Mouse (Mus musculus) megakaryocyte progenitor cell, adult 5-6 weeks (primary cell): ENCODE data around the gene Gm10197. TPM values are rescaled to one million over a fixed set of nuclear protein-coding genes. Genes with fewer than 3 reads are reported as not detected.
"Not testable (repeated sequence)": the region's sequence is repeated elsewhere in the genome, so short reads cannot be mapped to it uniquely, and the experiment has no call there.

Experiments used
- ATAC-seq: replicated peaks from 2 replicates; pipeline ENCODE4 v1.8.0; 2016; ENCODE audit warnings: mild to moderate bottlenecking, moderate TSS enrichment, inconsistent platforms; ENCODE audit not compliant: poor library complexity
- total RNA-seq, 2 experiments: library from RNA; stranded (forward) in 1 of 2; stranded (reverse) in 1 of 2; fragments of 157-497, 149-512 nt in 1 of 2; fragments of 200-1000 nt in 1 of 2; gene quantifications; 2 replicates each; pipeline versions ENCODE4 v1.2.3 to v1.2.4; 2015 to 2017

Gene Gm10197
- total RNA-seq (2015) (not detected in 2 replicates), total RNA-seq (2017) (not detected in 2 replicates)

DNA sequence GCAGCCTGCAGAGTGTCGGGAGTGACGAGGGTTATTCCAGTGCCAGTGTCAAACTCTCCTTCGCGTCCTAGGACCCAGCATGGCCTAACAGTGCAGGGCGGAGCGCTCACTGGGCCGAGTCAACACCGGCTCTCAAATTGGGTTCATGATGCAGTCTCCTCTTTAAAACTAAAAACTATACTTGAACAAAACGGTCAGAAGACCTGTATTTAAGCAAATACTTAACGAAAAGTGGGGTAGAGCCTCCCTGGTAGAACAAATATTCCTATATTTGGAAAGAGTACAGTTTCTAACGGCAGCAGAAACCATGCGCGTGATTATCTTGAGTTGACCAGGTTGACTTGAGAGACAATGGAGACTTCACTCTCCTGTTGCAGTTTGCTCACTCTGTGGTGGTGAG is at the start of gene Gm10197:
Gm10197 (minus strand) TSS at position 101 of the 400 bp plus-strand sequence.
- no peak for ATAC-seq

DNA sequence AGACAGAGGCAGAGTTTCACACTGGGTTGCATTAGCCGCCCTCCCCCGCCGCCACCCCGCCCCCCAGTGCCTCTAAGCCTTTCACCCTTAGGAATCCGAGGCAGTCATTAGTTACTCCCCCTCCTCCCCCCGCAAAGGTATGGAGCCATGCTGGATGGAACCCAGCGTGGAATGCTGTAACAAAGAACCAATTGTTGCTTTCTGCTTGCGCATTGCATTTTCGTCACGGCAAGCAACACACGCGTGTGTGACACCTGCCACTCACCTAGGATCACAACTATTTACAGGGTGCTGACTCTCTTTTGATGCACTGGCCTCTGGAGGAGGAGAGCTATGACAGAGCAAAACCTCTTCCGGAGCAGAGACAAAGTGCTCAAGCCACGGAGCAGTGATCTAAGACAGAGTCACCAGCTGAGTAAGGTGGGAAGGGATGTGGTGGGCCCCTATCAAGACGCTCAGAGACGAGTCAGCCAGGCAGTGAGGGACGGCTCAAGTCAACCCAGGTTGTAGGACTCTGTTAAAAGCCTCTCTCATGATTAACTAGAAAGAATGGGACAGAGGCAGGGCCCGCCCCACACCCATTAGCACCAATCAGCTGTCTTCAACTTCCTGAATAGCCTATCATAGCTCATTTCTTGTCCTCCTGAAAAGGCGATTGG is 49.5 kb upstream of the Gm10197 start:
- ATAC-seq = peak; percentile 65

DNA sequence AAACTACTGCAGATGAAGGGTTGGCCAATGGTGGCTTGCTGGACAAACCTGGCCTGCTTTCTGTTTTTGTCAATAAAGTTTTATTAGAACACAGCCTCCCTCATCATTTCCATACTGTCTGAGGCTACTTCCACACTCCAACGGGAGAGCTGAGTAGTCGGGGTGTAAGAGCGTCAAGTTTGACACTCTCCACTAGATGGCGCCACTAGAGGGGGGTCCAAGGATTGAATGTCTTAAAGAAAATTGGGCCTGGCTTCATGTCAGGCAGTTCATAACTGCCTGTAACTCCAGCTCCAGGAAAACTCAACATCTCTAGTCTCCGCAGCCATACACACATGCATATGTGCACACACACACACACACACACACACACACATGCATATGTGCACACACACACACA is 48.3 kb upstream of the Gm10197 start:
- ATAC-seq = peak; percentile 39

DNA sequence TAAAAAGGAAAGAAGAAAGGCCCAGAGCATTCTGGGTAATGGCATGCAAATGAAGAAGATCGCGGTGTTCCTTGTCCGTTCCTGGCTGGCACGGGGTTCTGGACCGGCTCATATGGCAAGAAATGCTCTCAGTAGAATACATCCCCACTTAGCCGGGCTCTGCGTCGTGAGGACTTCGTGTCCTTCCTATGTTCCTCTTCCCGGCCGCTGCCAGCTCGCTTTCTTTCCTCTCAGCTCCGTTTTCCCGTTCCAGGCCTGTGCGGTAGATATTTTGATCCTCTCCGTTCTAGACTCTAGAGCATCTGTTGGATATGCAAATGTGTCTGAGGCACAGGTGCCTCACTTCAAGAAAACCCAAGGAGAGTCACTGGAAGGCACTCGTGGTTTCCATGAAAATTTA is 43.6 kb upstream of the Gm10197 start:
- ATAC-seq = no peak

DNA sequence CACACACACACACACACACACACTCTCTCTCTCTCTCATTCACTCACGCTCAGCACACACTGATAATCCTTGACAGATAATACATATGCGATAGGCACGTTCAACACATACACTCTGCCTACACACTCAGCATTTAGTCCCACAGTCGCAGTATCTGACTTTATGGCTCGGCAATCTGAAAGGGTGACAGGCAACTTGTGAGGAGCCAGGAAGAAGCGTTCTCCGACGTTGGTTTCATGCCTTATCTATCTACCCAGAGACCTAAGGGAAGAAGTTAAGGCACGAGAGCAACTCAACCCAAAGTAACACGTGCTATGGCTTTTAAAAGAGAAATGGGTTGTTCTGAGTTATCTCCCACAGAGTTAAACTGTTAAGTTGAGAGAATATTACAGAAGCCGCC is 43.1 kb upstream of the Gm10197 start:
- ATAC-seq = peak; percentile 80

DNA sequence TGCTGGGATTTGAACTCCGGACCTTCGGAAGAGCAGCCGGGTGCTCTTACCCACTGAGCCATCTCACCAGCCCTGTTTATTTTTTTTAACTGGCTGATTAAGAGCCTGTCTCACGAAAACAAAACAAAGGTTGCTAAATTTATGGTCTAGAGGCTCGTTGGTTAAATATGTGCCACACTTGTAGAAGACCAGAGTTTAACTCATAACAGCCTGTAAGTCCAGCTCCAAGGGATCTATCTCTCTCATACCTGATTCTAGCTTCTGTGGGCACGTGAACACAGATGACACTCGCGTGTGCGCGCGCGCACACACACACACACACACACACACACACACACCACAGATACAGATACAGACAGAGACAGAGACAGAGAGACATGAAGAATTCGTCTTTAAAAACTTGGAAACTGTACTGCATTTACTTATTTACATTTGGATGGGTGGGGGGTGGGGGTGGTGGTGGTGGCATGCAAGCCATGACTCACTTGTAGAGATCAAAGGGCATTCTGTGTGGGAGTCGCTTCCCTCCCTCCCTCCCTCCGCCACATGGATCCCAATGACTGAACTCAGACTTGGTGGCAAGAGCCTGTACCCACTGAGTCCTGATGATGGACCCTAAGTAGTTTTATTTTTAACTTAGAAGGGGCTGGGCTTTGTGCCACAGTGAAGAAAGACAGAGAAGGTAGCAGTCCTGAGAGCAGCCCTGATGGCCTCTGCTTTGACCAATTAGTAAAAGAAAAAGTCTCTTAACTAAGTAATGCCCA is 42.2 kb upstream of the Gm10197 start:
- no peak for ATAC-seq

DNA sequence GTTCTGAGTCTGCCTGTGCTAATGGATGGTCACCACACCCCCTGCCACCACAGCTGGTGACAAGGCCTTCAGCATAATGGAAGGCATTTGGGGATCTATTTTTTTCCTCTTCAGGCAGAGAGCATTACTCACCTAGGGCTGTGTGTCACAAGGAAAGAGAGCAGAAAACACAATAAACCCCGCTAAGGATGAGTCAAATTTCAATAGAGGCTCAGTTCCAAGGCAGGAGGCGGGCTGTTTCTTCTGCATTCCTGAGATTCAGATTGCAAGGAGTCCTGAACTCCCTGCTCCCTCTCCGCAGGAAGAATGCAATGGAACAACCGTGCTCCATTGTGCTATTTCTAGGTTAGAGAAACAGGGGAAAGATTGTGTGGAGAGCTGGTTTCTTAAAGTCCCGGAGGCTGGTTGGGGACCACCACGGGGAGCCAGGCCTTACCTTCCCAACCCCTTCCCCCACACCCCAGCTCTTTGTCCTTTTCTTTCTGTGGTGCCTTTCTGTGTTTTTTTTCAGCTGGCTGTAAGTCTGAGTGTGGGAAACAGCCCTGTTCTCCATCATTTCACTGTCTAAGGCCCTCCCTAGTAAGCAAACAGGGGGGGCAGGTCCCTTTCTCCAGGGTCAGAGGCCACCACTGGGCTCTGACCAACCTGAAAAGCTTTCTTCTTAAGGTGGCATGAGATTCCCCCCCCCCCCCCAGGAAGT is 40.7 kb upstream of the Gm10197 start:
- ATAC-seq = no peak

DNA sequence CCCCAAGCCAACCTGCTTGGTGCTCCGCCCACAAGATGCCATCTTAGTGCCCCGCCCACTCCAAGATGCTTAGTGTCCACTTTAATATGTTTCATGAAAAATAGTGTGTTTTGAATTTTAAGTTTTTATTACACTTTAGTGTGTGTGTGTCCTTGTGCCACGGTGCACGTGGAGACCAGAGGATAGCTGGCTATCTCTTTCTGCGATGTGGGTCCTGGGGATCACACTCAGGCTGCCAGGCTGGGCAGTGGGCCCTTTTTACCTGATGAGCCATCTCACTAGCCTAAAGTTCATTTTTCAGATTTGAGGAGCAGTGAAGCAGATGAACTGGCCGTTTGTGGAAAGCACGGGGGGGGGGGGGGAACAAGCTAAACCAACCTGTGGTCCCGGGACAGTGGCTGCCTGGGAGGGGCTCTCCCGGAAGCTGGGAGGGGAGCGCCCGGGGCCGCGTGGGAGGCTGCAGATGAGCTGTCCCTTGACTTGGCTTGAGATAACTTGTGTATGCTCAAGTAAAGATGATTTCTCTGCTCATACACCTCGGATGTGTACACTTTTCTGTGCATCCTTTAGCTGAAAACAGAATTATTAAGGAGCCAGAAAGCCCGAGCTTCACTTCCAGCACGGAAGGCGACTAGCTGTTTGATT is 38.2 kb upstream of the Gm10197 start:
- no peak for ATAC-seq

DNA sequence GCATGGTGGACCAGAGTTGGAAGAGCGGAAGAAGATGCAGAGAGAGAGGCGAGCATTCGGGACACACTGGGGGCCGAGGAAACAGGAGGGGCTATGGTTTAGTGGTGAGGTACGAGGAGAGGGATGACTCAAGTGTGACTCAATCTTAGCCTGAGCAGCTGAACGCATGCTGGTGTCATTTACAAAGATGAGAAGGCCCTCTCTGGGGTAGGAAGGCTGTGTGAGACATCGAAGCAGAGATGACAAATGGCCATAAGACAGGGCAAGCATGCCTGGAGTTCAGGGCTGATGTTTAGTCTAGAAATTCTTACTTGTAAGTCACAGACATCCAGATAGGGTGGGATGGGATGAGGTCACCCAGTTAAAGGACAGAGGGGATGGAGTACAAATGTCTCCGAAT is 36.8 kb upstream of the Gm10197 start:
- no peak for ATAC-seq

DNA sequence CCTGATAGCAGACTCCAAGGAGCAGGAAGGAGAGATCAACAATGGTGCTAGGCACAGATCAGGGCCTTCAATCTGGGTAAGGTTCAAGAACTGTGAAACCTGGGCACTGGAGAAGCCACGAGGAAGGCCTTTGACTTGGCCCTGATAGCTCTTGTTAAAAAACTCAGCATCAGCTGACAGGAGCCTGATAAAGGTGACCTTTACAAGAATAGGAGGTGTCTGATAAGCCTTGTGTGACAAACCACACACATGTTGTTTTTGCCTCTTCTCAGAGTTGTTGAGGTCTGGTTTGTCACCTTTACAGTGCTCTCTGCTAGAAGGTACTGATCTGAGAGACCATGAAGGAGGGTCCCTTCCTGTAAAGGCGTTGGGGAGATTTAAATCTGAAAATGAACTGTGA is 35.8 kb upstream of the Gm10197 start:
- no peak for ATAC-seq

DNA sequence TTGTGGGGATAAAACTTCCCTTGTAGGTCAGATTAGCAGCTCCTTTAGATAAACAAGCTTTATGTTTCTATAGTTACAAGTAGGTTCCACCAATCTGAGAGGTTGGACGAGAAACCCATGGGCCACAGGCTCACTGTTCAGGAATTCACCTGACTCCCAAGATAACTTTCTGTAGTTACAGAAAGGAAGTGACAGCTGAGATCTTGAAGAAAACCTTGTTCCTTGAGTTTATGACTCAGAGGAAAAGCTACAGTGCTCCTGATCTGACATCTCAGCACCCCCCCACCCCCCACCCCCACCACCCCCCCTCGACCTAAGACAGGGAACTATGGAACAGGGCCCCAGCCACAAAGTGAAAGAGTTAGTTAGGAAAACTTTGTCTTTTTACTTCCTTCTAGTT is 34.2 kb upstream of the Gm10197 start:
- ATAC-seq = no peak

DNA sequence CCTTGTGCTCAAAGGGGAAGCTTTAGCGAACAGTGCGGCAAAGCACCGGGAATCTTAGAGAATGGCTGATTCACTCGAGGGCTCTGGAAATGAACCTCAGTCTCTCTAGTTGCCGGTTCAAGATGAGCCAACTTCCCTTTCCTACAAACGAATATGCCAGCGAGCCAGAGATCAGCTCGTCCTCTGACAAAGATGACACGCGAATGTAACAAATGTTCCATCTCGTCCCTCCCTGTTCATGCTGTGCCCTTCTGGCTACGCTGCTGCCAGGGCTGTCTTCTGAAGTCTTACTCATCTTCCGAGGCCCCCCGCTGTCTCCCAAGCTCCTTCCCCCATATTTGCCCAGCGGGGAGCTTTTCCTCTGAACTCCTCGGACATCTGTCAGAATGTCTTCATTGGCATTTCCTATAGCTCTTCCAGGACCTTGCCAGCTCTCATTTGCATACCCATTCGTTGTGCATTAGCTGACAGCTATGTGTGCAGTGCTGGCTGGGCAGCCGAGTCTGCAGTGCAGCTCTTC is 33.3 kb upstream of the Gm10197 start:
- ATAC-seq = no peak

DNA sequence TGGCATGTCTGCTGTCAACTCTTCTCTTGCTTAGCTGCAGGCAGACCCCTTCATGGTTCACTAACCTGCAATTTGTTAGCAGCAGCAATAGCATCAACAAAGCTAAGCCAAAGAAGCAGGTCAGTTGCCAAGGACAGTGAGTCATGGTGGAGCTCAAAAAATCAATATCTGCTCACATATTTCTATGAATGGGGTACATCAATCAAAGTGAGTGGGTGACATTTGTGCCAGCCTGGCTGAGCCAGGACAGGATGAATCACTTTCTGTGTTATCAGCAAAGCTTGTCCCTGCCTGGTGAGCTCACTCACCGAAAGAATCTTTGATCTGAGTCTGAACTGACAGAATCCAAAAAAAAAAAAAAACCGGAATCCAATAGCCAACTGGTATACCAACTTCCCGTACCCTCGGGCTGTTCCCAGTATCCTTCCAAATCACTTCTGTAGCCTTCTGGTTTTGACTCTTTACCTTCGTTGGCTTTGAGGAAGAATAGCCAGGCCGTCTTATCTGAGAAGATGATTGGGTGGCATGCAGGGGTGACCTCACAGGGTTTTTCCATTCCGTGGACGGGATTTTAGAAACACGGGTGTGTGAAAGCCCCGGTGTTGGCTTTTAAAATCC is 32.8 kb upstream of the Gm10197 start:
- no peak for ATAC-seq

DNA sequence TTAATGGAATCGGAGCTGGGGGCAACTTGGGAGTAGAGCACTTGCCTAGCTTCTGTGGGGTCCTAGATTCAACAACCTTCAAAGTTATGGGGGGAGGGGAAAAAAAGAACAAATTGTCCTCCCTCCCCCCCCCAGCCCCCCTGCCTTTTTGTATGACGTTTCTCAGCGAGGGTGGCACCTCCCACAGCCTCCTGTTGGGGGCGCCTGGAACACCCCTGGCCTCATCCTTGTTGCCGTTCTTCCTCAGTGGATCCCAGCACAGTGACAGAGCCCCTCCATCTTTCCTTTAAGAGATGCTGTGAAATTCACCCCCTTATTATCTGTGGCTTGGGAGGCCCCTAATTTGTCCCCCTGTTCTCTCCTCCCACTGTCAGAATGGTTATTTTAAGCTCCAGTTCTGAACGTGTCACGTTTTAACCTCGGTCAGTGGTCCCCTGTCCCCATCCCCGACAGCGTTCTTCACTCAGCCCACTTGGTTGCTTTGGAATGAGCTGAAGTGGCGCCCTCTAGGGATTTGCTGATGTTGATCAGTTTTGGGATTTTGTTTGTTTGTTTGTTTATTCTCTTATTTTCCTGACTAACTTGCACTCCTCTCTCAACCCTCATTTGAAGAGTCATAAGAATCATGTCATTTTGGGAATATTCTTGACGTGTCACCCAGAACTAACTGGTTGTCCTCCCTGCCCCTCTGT is 31.3 kb upstream of the Gm10197 start:
- no peak for ATAC-seq

DNA sequence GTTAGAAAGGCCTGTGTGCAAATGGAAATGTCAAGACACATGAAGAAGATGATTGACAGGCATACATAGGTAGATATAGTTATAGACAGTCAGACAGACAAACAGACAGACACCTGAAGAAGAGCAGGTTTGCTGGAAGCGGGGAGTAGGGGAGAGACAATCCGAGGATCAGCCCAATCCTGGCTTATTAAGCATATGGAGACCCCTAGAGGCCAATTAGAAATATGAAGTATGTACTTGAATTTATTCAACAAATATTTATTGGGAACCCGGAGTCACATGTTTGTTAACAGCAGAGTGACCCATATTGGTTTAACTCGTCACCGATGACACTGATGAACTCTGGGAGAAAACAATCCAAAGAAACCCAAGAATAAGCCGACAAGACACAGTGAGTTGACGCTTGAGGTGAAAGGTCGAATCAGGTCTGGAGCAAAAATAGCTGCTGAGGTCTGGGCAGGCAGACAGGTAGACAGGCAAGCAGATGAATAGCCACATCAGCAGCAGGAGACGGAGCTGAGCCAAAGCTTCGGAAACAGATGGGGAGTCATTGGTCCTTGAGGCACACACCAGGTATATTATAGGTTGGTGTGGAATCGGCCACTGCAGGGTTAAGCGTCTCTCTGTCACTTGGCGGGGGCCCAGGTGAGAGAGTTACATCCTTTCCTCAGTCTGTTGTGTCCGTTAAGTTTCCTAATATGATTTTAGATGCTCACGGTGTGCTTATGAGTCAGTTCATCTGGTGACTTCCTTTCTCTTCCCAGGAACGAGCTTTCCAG is 29.0 kb upstream of the Gm10197 start:
- 0 out of 2 replicates have a peak, but pooled peaks have one; percentile 30 for ATAC-seq

DNA sequence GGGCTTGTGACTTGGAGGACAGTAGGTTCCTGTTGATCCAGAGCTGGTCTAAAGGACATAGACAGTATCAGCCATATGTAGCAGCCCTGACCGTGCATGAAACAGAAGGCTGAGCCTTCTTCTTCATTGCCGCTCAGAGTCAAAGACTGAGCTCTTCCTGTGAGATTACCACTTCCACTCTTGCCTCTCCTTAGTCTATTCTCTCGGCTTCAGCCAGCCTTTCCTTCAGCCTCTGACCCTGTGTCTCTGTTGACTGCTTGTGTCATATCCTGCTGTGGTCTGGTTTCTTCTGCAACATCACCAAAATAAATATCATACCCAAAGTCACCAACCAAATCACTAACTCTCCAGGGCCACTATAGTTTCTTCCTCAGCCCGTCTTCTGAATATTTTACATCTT is 27.6 kb upstream of the Gm10197 start:
- peak; percentile 52 for ATAC-seq

DNA sequence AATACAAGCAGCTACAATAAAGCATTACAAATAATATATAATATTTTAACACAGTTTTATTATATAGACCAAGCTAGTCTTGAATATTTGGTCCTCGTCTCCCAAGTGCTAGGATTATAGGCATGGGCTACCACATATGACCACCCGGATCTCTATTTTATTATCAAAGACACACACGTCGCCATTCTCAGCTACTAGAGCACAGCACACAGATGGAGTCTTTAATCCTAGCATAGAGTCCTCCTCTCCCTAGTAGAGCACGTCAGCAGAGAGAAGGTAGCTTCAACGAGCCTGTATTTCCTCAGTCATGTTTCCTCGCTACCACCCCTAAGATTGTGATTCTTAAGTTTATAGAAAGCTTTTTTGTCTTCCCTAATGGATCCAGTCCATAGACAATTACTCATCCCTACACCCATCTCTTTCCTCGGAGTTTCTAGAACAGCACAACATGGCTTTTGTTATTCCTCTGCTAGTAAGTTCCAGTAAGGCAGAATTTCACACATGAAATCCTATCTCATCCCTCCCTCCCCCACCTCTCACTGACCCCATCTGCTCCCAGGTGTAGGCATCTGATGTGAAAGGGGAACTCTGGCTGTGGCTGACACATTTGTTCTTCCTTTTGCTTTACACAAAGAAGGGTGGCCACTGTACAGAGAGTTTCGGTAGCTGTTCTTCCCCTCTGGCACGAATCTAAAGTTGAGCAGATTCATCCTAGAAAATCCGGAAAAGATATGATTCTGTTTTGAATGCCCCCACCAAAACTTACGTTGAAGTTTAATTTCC is 26.1 kb upstream of the Gm10197 start:
- ATAC-seq = 0 out of 2 replicates have a peak, but pooled peaks have one; percentile 27

DNA sequence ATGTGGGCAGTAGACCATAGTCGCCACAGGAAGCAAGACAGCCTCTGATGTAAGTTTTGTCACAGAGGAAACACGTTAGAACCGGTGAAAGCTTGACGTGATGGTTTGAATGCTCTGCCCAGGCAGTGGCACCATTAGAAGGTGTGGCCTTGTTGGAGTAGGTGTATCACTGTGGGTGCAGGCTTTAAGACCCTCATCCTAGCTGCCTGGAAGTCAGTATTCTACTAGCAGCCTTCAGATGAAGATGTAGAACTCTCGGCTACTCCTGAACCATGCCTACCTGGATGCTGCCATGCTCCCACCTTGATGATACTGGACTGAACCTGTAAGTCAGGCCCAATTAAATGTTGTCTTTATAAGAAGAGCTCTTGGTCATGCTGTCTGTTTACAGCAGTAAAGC is 24.2 kb upstream of the Gm10197 start:
- ATAC-seq = not testable (repeated sequence)
